Mouse (Mus musculus) spleen, postnatal 36 days (tissue): Measurements from ENCODE around the gene Slc30a5.
"Not testable (repeated sequence)": the region's sequence is repeated elsewhere in the genome, so short reads cannot be mapped to it uniquely, and the experiment has no call there.

Experiments used
- DNase-seq, 2 experiments: peaks; one replicate each; pipeline ENCODE4 v3.0.0; 2022; ENCODE audit warnings: low spot score in 2 of 2, mixed read lengths in 1 of 2

Gene Slc30a5

DNA sequence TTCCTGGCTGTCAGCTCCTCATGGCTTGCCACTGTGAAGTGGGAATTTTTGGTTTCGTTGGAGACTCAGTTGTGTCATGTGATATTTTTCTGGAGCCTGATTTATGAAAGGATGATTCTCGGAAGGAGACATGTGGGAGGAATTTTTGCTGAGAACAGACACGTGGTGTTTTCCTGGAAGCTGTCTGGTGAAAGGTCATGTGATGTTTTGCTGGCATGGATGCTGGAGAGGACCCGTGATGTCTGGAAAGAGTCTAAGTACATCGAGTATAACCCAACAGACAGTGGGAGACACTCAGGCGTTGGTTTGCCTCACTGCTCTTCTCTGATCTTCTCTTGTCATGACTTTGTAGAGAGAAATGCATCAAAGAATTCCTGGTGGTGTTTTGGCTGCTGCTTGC, 8.5 kb upstream of the Slc30a5 start:
- no peak for DNase-seq

DNA sequence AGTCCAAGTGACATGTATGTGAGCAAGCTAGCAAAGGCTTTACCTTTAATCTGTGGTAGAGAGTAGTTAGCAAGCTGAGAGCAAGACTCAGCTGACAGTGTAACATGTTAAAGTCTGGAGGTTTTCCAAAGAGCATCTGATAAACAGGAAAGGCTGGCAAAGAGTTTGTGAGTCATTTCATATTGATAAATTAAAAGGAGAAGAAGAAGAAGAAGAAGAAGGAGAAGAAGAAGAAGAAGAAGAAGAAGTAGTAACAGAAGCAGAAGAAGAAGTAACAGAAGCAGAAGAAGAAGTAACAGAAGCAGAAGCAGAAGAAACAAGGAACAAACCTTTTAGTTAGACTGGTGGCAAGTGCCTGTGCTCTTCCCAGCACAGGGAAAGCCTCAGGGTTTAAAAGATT, 1.6 kb upstream of the Slc30a5 start:
- no peak for DNase-seq

DNA sequence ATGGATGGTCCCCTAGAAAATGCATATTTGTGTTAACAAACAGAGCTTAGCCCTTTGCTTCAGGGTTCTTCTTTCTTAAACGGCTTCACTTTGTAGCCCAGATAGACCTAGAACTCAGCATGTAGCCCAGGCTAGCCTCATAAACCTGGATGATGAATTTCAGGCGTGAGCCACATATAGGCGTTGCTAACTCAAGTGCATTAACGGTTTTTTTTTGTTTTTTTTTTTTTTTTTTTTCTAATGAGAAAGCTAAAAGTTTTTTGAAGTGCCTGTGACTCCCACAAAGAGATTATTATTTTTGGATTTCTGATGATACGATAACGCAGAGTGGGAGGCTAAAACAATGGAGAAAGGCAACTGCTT, 394 bp upstream of the Slc30a5 start:
- no peak for DNase-seq

DNA sequence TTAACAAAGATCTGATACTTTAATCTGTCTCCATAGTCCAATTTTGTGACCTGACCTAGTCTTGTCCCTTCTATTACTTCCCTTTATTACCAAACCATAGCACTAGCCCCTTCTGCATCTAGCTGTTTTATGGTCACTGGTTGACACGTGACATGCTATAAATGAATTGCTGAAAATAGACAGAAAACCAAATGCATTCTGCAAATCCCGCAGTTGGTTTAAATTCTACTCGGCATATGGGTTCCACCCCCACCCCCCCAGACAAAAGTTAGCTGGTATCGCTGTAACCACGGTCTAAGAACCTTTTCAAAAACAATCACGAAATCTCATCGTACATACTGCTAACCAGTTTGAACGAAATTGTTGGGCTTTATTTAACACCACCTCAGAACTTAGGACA, 1.0 kb downstream of the Slc30a5 start:
- DNase-seq, result peak in 1 of 2 experiments; percentile 20

DNA sequence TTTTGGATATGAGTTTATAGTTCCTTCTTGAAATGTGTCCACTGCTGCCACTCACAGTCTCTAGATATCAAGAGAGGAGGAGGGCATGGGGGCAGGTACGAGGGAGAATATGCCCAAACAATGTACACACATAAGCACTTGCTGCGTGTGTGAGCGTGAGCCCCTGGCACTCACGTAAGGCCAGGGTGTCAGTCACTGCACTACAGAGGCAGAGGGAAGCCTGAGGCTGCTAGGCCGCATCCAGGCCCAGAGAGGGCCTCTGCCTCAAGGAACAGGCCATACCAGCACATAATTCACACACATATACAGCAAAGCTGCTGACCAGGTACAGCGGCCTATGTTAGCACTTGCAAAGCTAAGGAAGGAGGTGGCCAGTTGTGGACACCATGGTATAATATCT, 2.1 kb downstream of the Slc30a5 start:
- no peak for DNase-seq

DNA sequence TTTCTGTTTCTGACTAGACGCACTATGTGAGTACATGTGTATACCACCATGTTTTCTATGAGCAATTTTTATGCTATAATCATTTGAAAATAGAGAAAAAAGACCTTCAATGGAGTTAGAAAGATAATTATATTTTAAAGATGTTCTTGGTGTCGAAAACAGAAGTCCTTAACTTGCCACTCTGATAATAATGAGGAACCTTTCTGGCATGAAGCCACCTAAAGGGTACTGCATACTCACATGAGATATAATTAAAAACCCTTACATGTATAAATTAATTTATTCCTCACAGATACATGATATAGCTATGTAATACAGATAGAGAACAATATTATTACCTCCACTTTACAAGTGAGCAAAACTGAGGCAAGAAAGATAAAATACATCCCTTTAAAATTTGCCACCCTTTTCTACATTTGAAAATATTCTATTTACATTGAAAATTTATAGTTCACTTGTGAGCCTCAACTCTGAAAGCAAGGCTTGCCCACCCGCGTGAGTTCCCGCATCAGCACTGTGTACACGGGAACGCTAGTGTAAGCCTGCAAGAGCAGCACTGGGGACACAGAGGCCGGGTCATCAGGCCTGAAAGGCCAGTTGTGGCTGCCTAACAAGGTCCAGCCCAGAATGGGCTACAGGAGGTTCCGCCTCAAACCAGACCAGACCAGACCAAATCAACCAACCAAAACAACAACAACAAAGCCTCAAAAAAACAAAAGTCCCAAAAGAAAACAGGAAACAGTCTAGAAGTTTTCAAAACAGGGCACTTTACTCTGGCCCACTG, 7.4 kb downstream of the Slc30a5 start:
- DNase-seq, result no peak

DNA sequence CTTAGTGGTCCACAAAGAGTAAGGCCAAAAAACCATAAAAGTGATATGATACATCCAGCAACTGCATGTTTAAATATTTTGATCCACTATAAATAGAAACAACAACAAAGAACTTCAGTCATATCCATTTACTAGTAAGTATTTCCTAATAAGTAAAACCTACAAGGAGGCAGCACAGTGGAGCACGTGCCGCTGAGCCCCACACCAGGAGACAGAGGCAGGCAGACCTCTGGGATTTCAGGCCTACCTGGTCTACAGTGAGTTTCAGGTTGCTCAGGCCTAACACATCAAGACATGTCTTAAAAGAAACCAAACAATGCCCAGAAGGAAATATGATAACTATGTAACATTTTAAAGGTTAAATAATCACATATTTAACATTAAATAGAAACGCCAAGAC, 8.3 kb downstream of the Slc30a5 start:
- no peak for DNase-seq

DNA sequence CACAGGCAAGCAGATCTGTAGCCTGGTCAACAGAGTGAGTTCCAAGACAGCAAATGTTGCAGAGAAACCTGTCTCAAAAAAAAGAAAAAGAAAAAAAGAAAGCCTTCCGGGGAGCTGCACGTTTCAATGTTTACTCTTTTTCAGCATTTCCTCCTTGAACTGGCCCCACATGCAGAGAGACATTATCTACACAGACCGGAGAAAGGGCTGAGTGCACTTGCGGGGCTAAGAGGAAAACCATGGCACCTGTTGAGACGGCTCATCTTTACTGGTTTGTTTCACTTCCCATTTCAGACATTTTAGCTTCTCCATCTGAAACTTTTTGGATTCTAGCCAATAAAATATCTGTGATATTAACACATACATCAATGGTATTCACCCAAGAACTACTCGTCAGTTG, 8.9 kb downstream of the Slc30a5 start:
- peak; percentile 80 to 84 for DNase-seq

DNA sequence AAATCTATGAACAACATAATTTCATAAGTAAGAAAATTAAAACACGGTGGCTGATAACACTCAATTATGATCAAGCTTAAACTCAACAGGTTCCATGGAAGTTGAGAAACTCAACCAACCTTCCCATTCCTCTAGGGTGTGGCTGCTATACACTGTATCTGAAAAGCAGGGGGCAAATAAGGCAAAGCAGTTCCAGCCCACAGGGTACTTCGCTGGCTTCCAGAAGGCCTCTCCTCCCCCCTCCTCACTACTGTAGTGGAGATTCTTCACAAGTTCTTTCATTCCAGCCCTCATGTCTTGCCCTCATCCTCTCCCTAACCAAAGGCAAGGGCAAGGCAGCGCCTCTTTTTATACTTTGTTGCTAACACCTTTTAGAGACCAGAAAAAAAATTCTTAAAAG, 9.4 kb downstream of the Slc30a5 start:
- no peak for DNase-seq

DNA sequence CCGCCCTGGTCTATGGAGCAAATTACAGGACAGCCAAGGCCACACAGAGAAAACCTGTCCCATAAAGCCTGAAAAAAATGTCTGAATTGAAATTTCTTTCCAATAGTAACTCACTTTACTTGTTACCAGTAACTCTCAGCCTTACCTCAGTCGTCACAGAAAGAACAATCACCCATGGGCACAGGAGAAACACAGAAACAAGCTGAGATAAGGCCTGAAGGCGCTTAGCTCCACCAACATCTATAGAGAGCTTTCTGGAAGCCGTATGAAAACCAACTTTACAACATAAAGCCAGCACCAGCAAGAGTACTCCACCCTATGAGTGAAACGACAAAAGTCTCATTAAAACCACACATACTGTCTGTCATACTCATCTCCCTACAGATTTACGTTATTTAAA, 18.8 kb downstream of the Slc30a5 start:
- no peak for DNase-seq

DNA sequence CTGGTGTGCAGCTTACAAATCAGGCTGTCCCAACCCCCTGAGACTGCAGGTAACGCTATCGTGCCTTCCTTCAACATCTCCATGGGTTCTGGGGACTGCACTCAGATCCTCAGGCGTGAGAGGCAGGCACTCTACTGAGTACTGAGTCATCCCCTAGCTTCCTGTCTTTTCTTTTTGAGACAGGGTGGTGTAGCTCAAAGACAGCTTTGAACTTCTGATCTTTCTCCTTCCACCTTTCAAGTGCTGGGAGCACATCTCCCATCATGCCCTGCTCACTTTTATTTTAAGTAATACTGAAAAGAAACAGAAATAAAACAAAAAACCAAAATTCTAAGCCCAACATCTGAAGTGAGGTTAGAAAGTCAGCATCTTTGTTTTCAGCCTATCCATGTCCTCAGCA, 27.5 kb downstream of the Slc30a5 start:
- DNase-seq, result no peak

DNA sequence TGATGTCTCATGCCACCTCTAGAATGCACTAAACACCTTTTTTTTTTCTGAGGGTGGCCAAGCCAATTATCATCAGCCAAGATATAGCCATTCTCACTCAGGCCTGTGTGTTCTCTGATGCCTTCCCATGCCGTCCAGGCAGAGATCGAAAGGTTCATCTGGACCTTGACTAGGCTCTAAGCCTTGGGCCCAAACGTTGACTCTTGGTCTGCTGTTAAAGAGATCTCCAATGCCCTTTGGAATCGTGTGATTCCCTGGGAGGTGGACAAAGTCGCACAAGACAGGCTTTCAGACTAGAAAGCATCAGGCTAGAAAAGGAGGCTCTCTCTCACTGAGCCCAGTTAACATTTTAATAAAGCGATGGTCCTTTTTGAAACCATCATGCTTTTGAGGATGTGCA, 36.1 kb downstream of the Slc30a5 start:
- DNase-seq, result no peak

DNA sequence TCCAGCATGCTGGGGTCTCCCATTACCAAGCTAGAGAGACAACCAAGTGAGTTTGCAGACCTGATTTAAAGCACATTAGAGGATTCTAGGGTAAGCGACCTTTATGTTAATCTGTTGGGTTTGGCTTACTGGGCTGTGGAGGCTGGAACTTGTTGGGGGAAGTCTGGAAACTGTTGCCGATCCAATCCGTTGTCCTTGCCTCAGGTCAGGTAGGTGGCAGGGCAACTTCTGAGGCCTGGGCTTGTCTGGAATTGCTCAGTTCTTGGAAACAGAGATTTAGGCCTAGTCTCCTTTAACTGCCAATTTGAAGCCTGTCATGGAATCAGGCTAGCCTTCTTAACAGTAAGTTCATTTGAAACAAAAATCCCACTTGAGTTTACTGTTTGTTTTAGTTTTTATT, 44.1 kb downstream of the Slc30a5 start:
- DNase-seq, result no peak

DNA sequence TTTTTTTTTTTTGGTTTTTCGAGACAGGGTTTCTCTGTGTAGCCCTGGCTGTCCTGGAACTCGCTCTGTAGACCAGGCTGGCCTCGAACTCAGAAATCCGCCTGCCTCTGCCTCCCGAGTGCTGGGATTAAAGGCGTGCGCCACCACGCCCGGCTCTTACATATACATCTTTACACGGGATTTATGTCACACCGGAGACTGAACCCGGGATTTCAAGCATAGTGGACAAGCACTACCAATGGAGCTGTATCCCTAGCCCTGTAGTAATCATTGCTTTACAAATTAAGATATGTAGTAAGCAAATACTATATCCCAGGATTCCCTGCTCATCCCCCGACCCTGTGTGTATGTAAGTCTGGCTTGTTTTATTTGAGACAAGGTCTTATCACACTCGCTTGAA, 45.2 kb downstream of the Slc30a5 start:
- not testable (repeated sequence) for DNase-seq

DNA sequence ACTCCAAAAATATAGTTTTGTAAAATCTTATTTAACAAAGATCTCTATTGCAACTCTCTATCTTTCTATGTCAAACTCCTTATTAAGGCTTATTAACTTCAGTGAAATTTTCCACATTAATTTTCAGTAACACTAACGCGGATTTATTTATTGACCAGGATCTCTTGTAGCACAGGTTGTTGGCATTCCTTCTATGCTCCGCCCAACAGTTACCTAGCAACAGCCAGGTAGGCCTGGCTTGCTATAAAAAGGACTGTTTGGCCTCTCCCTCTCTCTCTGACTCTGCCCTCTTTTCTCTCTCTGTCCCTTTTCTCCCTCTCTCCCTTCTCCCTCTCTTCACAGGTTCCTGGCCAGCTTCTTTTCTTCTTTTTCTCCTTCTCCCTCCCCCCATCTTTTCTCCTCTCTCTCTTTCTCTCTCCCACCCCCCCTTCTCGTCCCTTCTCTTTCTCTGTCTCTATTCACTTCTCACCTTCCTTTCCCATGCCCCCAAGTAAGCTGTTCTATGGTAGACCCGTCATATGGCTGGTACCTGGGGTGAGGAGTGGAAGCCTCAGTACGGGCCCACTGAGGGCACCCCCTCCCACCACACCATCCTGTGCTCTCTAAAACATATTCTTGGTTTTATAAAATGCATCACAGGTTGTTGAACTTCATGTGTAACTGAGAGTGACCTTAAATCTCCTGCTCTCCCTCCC, 45.8 kb downstream of the Slc30a5 start:
- DNase-seq, result no peak

DNA sequence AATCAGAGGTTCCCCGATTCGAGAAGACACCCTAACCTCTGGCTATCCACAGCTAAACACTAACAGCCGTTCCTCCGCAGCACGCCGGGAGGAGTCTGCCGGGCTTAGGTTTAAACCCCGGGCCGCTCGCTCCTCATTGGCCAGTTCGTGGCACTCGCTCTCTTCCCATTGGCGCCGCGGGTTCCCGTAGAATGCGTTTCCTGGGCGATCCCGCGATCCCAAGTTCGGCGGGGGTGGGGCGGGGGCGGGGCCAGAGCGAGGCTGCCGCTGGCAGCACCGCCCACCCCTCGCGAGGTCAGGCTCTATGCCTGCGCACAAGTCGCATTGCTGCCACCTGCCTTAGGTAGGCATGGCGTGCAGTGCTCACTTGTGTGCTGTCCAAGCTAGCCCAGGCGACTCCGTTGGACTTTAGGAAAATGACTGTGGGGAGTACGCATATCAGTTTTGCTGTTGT, 46.8 kb downstream of the Slc30a5 start, which contains the start of gene Ccnb1:
Gene Ccnb1, minus strand, starts transcription at position 157 of the 454 bp plus-strand sequence.
- DNase-seq, result peak; percentile 84 to 89

DNA sequence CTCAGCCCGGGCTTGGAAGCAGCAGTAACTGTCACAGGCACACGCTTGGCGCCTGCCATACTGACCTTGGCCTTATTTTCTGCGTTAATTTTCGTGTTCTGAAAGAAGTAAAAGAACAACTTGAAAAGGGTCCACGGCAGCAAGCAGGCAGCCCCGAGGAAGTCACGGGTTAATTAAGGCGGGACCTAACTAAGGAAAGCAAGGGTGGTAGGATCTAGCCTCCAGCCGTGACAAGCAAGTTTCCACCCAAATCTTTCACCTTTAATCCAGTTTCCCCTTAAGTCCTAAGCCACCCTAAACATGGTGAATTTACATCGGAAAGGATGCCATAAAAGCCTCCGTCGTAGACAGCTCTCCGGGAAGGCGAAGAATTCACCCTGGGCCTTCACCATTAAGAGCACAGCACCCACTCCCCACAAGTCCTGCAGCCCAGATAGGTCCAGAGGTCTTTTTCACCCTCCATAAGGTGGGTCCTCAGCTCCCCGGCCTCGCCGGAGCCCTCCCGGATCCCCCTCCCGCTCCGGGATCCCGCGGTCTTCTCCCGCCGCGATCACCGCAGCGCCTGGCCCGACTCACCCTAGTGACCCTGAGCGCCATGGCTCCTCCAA, 47.3 kb downstream of the Slc30a5 start:
- DNase-seq, result peak; percentile 5 to 16

DNA sequence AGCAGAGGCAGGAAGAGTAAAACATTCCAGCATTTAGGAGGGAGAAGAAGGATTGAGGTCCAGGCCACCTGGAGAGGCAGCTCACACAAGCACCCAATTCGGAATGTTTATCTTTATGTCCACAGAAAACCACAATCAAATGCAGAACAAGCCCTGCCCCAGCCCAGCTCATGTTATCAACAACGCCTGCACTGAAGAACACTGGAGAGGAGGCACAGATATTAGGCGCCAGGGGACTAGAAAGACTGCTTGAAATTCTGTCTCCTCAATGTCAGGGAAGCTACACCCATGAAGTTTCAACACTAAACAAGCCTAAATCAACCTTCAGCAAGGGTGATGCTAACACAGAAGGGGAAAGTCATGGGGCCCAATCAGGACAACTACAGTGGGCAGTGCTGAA, 55.7 kb downstream of the Slc30a5 start:
- DNase-seq, result peak; percentile 17 to 34

DNA sequence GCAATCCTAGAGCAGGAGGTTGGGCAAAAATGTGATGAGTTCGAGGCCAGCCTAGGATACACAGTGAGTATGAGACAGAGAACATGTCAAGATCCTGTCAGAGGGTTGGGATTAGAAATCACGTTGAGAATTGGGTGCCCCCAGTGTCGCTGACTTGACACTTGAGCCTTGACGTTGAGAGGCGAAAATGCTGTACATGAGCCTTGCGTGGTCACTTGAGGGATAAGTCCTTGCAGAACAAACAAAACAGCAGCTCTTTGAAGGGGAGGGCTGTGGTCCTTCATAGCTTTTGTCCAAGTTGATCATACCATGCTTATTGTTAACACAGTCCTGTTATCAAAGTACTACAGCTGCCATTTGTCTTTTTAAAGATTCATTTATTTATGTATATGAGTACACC, 56.5 kb downstream of the Slc30a5 start:
- DNase-seq, result no peak

DNA sequence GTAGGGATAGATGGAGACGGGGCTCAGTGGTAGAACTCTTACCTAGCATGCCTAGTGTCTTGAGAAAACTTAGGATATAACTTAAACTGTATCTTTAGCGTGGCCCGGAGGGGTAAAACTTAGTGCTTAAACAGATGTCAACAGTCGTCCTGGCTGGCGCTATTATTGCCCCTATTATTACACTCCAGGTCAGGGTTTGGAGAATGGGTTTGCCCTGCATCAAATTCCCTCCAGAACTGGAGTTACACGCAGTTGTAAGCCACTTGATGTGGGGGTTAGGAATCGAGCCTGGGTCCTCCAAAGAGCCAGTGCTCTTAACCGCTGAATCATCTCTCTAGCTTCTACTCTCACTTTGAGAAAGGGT, 57.2 kb downstream of the Slc30a5 start:
- DNase-seq, result no peak

DNA sequence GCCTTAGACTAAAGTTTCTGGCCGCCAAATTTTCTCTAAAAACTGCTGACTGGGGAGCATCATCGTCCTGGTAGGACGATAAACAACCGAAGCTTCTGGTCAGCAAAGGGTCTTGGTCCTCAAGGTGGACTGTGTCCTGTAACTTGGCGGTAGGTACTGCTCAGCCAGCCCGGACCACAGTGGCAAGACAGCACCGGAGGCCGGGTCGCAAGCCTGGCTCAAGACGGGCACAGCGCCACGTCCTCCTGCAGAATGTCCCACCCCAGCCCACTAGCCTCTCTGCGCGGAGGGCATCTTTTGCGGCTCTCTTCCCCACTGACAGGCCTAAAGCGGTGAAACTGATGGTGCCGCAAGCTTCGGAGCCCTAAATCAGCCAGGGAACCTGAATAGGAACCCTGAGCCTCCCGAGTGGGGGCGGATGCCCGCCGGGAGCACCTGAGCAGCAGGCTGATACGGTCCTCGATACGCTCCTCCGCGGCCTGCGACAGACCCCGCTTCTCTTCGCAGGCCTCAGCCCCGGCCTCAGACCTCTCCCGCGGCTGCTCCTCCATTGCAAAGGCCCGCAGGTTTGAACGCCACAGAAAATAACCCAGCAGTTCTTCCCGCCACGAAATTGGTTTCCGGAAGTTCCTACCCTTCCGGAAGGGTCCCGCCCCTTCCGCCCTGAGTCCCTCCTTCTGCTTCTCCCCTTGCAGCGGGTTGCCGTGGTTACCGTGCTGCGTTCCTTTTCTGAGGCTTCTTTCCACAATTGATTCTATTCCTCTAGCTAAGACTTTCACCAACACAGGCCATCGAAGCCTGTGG, 57.8 kb downstream of the Slc30a5 start, which contains the start of gene Cenph:
Gene Cenph, minus strand, starts transcription at position 648 of the 804 bp plus-strand sequence.
- peak; percentile 83 to 88 for DNase-seq

DNA sequence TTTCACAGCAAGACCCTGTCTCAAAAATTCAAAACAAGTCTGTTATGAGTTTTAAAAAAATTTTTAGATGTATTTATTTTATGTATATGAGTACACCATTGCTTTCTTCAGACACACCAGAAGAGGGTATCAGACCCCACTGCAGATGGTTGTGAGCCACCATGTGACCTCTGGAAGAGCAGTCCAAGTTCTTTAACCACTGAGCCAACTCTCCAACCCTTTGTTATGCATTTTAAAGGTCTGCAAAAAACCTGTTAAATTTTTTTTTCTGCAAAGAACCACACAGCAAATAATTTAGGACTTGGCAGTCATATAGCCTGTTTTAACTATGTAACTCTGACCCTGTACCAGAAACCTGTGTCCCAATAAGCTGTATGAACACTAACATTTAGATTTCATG, 58.5 kb downstream of the Slc30a5 start:
- no peak for DNase-seq
